Mouse (Mus musculus) CD4-positive, CD25-positive, alpha-beta regulatory T cell (primary cell): Measurements from ENCODE around the gene Aars. TPM values are rescaled to one million over a fixed set of nuclear protein-coding genes. Genes with fewer than 3 reads are reported as not detected.

Experiments
- polyA plus RNA-seq: library from polyadenylated mRNA; unstranded; fragments of 100-300 nt; shearing (Covaris generic); gene quantifications from one replicate; pipeline ENCODE4 v1.2.1, GENCODE M21; 2017

The Aars gene
- 45.1 TPM for polyA plus RNA-seq

DNA sequence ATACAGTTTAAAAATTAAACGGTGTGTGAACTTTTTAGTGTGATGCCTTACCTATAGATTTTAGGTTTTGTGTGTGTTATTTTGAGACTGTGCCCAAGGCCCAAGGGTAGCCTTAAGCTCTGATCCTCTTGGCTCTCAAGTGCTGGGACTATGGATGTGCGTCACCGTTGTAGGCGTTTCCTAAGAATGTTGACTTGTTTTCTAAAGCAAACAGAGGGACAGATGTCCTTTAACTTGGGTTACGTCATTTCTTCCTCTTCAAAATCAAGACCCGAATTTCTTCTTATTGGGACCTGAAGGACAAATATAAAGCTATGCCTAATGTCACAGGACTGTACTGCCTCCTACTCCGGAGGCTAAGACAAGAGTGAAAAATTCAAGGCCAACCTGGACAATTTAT is at the start of gene Aars:
TSS of gene Aars (plus strand) at position 229 of the 400 bp plus-strand sequence.

DNA sequence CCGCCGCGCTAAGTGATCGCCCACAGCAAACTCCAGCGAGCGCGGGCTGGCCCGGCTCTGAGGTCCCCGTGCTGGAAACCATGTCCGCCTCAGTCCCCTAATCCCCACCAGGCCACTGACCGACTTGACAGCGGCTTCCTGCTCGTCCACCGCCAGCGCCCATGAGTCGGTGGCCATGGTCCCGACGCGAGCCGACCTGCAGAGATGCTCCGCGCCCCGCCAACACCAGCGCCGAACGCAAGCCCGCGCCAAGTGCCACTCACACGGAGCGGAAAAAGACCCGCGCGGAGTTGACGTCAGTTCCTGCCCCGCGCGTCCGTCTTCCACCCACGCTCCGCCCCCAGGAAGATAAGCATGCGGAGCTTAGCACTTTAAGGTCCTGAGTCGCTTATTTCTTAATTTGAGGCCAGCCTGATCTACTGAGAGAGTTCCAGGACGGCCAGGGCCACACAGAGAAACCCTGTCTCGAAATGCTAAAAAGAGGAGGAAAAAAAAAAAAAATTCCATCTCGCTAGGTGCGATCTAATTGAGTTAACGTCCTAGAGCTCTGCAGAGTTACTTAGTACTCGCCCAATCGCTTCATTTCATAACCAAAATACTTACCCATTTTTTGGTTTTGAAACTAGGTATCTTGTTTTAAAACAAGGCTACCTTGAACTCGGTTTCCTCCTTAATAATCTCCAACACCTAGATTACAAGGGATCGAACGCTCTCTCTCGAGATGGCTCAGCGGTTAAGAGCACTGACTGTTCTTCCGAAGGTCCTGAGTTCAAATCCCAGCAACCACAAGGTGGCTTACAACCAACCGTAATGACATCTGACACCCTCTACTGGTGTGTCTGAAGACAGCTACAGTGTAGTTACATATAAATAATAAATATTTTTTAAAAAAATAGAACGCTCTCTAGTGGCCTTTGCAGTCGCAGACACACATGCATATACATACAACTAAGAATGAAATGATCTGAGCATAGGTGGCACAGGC is 35.1 kb upstream of the Aars start, which contains the start of gene Ddx19a:
TSS of gene Ddx19a (minus strand) at position 254 of the 985 bp plus-strand sequence.

GRCm38 (mm10) chr8:111031572-111031971 is 1.4 kb upstream of the Aars start, which contains the start of gene Ddx19b:
Gene Ddx19b, minus strand, starts transcription at chr8:111031751.

DNA sequence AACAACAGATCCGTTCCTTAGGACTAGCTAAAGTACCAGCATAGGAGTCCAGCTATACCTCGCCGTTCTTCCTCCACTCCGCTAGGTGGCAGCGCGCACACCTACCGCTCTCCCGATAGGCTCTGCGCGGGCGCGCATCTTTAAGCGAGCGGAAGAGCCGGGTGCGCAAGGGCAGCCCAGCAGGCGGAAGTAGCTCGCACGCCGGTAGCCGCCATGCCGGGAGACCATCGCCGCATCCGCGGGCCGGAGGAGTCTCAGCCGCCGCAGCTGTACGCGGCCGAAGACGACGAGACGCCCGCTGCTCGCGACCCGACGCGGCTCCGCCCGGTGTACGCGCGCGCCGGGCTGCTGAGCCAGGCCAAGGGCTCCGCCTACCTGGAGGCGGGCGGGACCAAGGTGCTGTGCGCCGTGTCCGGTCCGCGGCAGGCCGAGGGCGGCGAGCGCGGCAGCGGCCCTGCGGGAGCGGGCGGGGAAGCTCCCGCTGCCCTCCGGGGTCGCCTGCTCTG is 23.3 kb downstream of the Aars start, which contains the start of gene Exosc6:
TSS of gene Exosc6 (plus strand) at position 182 of the 506 bp plus-strand sequence.

DNA sequence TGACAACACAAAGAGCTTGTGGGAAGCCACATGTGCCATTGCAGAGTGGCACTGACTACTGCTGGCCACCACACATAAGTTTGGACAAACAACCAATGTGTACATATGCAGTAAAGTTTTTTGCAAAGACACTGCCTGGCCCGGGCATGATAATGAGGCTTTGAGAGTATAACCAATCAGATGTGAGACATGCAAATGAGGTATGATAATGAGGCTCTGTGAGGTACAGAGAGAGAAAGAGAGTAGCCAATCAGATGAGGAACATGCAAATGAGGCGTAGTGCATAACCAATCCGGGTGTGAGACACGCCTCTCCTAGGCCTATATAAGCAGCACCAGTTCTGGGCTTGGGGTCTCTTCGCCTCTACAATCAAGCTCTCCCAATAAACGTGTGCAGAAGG is 59.4 kb downstream of the Aars start, which contains the start of gene Clec18a:
TSS of gene Clec18a (minus strand) at position 101 of the 400 bp plus-strand sequence.

GRCm38 (mm10) chr8:111093865-111094718 is 61.1 kb downstream of the Aars start, which contains the start of gene Pdpr:
Gene Pdpr, plus strand, starts transcription at chr8:111094630.

Other genes with a start within 250 kb of the Aars start
- not detected for gene Il34, start 227.2 kb upstream of the Aars start, polyA plus RNA-seq
- 56.0 TPM for gene Cog4, start 186.5 kb upstream of the Aars start, polyA plus RNA-seq
- gene Sf3b3, start 186.4 kb upstream of the Aars start, polyA plus RNA-seq = 180 TPM
- 11.8 TPM for gene Fuk, start 130.7 kb upstream of the Aars start, polyA plus RNA-seq
- 38.0 TPM for gene St3gal2, start 113.2 kb upstream of the Aars start, polyA plus RNA-seq
- gene Ddx19a, start 35.3 kb upstream of the Aars start, polyA plus RNA-seq = 23.9 TPM
- gene Ddx19b, start 1.4 kb upstream of the Aars start, polyA plus RNA-seq = 14.8 TPM
- gene Exosc6, start 23.2 kb downstream of the Aars start, polyA plus RNA-seq = 34.5 TPM
- gene Clec18a, start 59.3 kb downstream of the Aars start, polyA plus RNA-seq = not detected
- 18.8 TPM for gene Pdpr, start 61.5 kb downstream of the Aars start, polyA plus RNA-seq
- gene Glg1, start 226.1 kb downstream of the Aars start, polyA plus RNA-seq = 106 TPM